Mouse (Mus musculus): Measurements from ENCODE around the gene Gm34302. TPM values are rescaled to one million over a fixed set of nuclear protein-coding genes. Genes with fewer than 3 reads are reported as not detected.

Gene Gm34302
- polyA plus RNA-seq, 1 experiment from 2014 or later: not detected

GRCm38 (mm10) chr3:63493563-63493962, 9.9 kb upstream of the Gm34302 start:
- H3K27ac ChIP-seq (ENCODE audit: low read length): no peak overlapping the region
- no peaks in the 10 kb centered on the region for H3K4me1 ChIP-seq (ENCODE audit: control insufficient read depth, insufficient read depth, low read length)
- no peak overlapping the region for H3K9ac ChIP-seq (replicated peaks; ENCODE audit: low read depth, low read length)
- H3K9me3 ChIP-seq (ENCODE audit: control insufficient read depth, low read depth, low read length): no peaks in the 10 kb centered on the region
- no peaks in the 10 kb centered on the region for H3K27me3 ChIP-seq (ENCODE audit: control insufficient read depth, insufficient read depth, low read length)
- 66% methylated on average over 4 of the region's 4 CpGs for WGBS
- H3K4me2 ChIP-seq (replicated peaks; ENCODE audit: low read depth, low read length): no peak overlapping the region
- H3K36me3 ChIP-seq (ENCODE audit: control insufficient read depth, insufficient read depth, low read length): no peaks in the 10 kb centered on the region
- peak; percentile 6; the same call in 1 of the 2 replicates for ATAC-seq (ENCODE audit: insufficient number of reproducible peaks, insufficient read depth, low FRiP score, low read depth)
- no peak overlapping the region for H3K4me3 ChIP-seq (ENCODE audit: low read depth, low read length)

DNA sequence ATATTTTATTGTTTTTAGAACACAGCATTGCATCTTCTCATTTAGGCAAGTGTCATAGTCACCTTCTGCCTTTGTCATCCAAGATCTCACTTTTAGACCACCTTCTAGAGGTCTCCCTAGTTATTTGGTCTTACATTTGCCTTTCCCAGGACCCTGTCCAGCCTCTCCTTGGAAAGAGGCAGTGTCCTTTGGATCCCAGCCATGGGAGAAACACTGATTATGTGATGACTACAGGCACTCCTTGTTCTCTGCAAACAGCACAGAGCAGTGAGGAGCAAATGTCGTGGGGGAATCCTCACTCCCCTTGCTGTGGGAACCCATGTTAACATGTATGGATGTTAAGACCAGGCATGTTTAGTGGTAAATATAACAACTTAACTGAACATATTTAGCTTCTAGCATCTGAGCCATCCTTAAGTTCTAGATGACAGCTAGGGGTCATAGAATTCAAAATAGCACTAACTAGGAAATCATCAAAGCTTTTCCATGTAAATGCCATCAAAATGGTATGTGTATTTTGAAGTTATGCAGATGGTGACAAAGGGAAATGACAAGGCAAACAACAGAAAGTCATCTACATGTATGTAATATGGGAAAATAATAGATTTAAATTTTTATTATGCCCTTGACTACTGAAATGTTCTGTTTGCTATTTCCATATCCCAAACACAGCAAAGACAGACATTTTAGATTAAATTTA, 43.1 kb downstream of the Gm34302 start:
- no peak overlapping the region for H3K27ac ChIP-seq (ENCODE audit: low read length)
- no peak overlapping the region for H3K4me3 ChIP-seq (ENCODE audit: low read depth, low read length)
- no peaks in the 10 kb centered on the region for H3K4me1 ChIP-seq (ENCODE audit: control insufficient read depth, insufficient read depth, low read length)
- H3K4me2 ChIP-seq (replicated peaks; ENCODE audit: low read depth, low read length): no peak overlapping the region
- no peak for ATAC-seq (ENCODE audit: insufficient number of reproducible peaks, insufficient read depth, low FRiP score, low read depth)
- H3K9me3 ChIP-seq (ENCODE audit: control insufficient read depth, low read depth, low read length): no peaks in the 10 kb centered on the region
- H3K27me3 ChIP-seq (ENCODE audit: control insufficient read depth, insufficient read depth, low read length): no peaks in the 10 kb centered on the region
- WGBS: 77% methylated on average over 1 of the region's 1 CpGs
- H3K36me3 ChIP-seq (ENCODE audit: control insufficient read depth, insufficient read depth, low read length): no peaks in the 10 kb centered on the region
- H3K9ac ChIP-seq (replicated peaks; ENCODE audit: low read depth, low read length): no peak overlapping the region

GRCm38 (mm10) chr3:63439738-63440137, 43.9 kb downstream of the Gm34302 start:
- Histone ChIP-seq H3K4me1 (ENCODE audit: control insufficient read depth, insufficient read depth, low read length) (no peaks in the 10 kb centered on the region), H3K4me3 (ENCODE audit: low read depth, low read length) (no peak overlapping the region), H3K4me2 (replicated peaks; ENCODE audit: low read depth, low read length) (no peak overlapping the region), H3K27ac (ENCODE audit: low read length) (no peak overlapping the region), H3K36me3 (ENCODE audit: control insufficient read depth, insufficient read depth, low read length) (no peaks in the 10 kb centered on the region), H3K27me3 (ENCODE audit: control insufficient read depth, insufficient read depth, low read length) (no peaks in the 10 kb centered on the region), H3K9me3 (ENCODE audit: control insufficient read depth, low read depth, low read length) (no peaks in the 10 kb centered on the region), H3K9ac (replicated peaks; ENCODE audit: low read depth, low read length) (no peak overlapping the region)
- no peak for ATAC-seq (ENCODE audit: insufficient number of reproducible peaks, insufficient read depth, low FRiP score, low read depth)
- WGBS: 91% methylated on average over 2 of the region's 2 CpGs

- Histone ChIP-seq H3K36me3 (ENCODE audit: control insufficient read depth, insufficient read depth, low read length) (no peaks in the 10 kb centered on the region), H3K27me3 (ENCODE audit: control insufficient read depth, insufficient read depth, low read length) (no peaks in the 10 kb centered on the region), H3K9me3 (ENCODE audit: control insufficient read depth, low read depth, low read length) (no peaks in the 10 kb centered on the region), H3K4me1 (ENCODE audit: control insufficient read depth, insufficient read depth, low read length) (no peaks in the 10 kb centered on the region), H3K27ac (ENCODE audit: low read length) (no peak overlapping the region), H3K4me3 (ENCODE audit: low read depth, low read length) (no peak overlapping the region), H3K4me2 (replicated peaks; ENCODE audit: low read depth, low read length) (no peak overlapping the region), H3K9ac (replicated peaks; ENCODE audit: low read depth, low read length) (no peak overlapping the region)
- WGBS: 66% methylated on average over 3 of the region's 3 CpGs
- ATAC-seq (ENCODE audit: insufficient number of reproducible peaks, insufficient read depth, low FRiP score, low read depth): no peak
Measured at GRCm38 (mm10) chr3:63438898-63439297, 44.8 kb downstream of the Gm34302 start.

Other genes with a start within 250 kb of the Gm34302 start
- 2.3 TPM in 2 replicates for gene Mme, start 242.3 kb downstream of the Gm34302 start, polyA plus RNA-seq (2014; fragmentation: Nextera tagmentation; extraction: Ambion mirVana)

All from stomach, embryonic 14.5 days (tissue).